Mouse (Mus musculus) testis, adult 2 months (tissue): Measurements from ENCODE around the gene Aldh1a3.

ENCODE experiments used
- CTCF ChIP-seq: fragments of 200-500 bp; IDR thresholded peaks from 2 replicates; pipeline ENCODE4 v1.5.1; 2012; ENCODE audit warnings: low read depth, mild to moderate bottlenecking, inconsistent platforms, low read length, moderate library complexity; ENCODE audit not compliant: control insufficient read depth, insufficient read depth, insufficient replicate concordance
- POLR2A ChIP-seq: fragments of 200-500 bp; IDR thresholded peaks from 2 replicates; pipeline ENCODE4 v1.6.1; 2012; ENCODE audit warnings: low read depth, mild to moderate bottlenecking, inconsistent platforms, low read length, moderate library complexity; ENCODE audit not compliant: control insufficient read depth

DNA sequence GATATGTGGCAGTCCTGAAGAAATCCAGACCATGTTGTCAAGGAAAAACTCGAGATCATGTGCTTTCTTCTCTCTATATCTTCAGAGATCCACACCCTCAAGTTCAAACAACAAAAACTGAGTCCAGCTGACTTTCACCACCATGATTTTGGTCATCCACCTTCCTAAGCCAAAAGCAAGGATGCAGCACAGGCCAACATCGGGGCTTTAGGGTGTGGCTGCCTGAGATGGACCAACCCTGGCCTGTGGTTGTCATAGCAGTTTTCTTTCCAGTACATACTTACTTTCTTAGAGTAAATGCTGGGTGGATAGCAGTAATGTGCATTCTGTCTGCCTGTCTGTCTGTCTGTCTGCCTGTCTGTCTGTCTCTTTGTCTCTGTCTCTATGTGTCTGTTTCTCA lies 61.9 kb downstream of the Aldh1a3 start:
- TF ChIP-seq POLR2A = no peak
- no peak for TF ChIP-seq CTCF
